Mouse (Mus musculus): Measurements from ENCODE around the gene Gpr146.
"Not testable (repeated sequence)": the region's sequence is repeated elsewhere in the genome, so short reads cannot be mapped to it uniquely, and the experiment has no call there.

Gene Gpr146

GRCm38 (mm10) chr5:139377468-139378270, at the start of gene Gpr146:
Gene Gpr146, plus strand, starts transcription at chr5:139377697.
- no peak for DNase-seq (ENCODE audit: low read depth, low spot score)

- no peak for DNase-seq (ENCODE audit: low read depth, low spot score)
Measured at GRCm38 (mm10) chr5:139330766-139331165, 46.7 kb upstream of the Gpr146 start.

GRCm38 (mm10) chr5:139331742-139332141, 45.8 kb upstream of the Gpr146 start:
- peak; percentile 83 for DNase-seq (ENCODE audit: low read depth, low spot score)

DNA sequence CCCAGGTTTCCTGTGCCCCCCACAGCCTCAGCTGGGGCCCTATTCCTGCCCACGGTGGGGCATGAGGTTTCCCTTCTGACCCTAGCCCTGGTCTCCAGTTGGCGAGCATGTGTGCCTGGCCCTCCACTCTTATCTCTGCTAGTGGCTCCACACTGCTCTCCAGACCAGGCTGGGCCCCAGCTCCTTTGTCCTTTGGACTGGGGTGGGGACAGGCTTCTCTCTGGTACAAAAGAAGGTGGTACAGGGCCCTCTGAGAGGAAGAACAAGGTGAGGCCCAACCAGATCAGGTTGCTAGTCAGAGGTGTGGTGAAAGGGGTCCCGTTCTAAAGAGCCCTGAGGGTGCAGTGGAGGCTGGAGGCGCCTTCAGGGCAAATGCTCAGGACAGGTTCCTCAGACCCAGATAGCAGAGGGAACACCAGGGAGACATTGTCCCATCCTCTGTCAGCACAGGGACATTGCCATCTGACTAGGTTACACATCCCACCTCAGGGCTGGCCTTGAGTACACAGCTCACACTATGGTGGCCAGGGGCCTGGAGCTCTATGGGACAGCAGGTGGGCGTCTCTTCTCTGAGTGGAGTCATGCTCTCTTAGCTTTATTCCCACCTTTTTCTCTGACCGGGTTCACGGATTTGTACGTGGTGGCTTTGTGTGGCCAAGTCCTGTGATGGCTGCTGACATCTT, 44.8 kb upstream of the Gpr146 start:
- DNase-seq (ENCODE audit: low read depth, low spot score) = no peak

DNA sequence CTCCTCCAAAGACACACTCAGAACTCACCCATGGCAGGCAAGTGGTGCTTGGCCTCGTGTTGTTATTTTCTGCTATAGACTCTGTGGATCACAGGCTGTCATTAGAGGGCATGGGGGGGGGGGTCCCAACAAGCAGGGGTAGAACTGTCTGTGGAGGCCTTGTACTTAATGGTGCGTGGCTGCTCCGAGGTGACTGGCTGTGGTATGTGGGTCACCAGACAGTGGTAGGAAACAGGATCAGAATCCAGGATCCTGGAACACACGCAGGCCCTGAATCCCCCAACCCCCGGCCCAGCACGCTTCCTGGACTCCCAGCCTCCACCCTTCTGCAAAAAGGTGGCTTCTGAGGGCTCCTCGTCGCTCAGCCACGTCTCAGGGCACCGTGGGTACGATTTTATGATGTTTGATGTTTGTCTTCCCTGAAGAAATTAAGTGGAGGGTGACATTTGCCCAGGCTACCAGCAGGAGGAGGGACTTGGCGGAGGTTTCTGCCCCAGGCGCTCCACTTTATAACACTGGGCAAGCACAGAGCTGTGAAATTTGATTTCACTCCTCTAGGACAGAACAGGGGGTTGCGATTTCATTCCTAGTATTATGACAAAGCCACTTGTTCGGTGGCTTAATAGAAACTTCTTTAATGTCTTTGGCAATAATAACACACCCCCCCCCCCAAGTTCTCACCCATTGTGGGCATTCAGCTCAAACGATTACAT, 44.0 kb upstream of the Gpr146 start:
- DNase-seq (ENCODE audit: low read depth, low spot score) = no peak

GRCm38 (mm10) chr5:139334394-139334793, 43.1 kb upstream of the Gpr146 start:
- not testable (repeated sequence) for DNase-seq (ENCODE audit: low read depth, low spot score)

GRCm38 (mm10) chr5:139335634-139336033, 41.9 kb upstream of the Gpr146 start:
- no peak for DNase-seq (ENCODE audit: low read depth, low spot score)

GRCm38 (mm10) chr5:139337826-139338370, 39.6 kb upstream of the Gpr146 start:
- DNase-seq (ENCODE audit: low read depth, low spot score) = no peak

- no peak for DNase-seq (ENCODE audit: low read depth, low spot score)
Measured at GRCm38 (mm10) chr5:139338403-139338802, 39.1 kb upstream of the Gpr146 start.

GRCm38 (mm10) chr5:139338891-139339290, 38.6 kb upstream of the Gpr146 start:
- DNase-seq (ENCODE audit: low read depth, low spot score) = no peak

GRCm38 (mm10) chr5:139344021-139344686, 33.3 kb upstream of the Gpr146 start:
- peak; percentile 84 for DNase-seq (ENCODE audit: low read depth, low spot score)

DNA sequence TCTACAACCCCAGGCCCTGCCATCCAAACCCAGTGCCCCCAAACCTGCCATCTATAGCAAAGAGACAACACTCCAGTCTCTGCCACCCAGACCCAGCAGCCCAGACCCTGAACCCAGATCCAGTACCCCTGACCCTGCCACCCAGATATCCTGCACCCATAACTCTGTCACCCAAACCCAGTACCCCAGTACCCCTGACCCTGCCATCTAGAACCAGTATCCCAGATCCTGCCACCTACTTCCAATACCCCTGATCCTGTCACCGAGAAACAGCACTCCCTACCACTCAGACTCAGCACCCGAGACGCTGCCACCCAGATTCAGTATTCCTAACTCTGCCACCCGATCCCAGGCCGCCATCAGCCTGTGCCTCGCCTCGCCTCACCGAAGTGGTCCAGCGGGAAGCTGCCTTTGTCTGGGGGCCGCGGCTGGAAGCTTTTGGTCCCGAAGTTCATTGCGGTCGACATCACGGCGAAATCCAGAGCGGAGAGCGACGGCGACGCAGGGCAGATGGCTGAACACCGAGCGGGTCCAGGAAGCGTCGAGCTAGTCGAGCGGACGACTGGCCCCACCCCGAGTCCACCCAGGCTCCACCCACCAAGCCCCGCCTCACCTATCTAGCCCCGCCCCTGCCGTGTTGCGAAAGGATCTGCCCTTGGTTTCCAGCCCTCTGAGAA, 32.7 kb upstream of the Gpr146 start:
- DNase-seq (ENCODE audit: low read depth, low spot score) = peak; percentile 93

DNA sequence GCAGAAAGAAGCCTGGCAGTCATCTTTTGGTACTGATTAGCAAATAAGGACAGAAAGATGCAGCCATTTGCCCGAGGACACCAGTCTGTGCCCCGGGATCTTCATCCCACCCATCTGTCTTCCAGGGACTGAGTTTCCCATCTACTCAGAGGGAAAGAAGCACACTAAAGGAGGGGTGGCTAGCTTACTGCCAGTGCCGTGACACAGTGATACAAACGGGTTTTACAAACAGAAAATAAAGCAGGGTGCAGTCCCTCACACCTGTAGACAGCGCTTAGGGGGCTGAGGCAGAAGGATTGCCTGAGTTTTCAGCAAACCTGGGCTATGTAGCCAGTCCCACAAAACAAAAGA, 32.2 kb upstream of the Gpr146 start:
- no peak for DNase-seq (ENCODE audit: low read depth, low spot score)

DNA sequence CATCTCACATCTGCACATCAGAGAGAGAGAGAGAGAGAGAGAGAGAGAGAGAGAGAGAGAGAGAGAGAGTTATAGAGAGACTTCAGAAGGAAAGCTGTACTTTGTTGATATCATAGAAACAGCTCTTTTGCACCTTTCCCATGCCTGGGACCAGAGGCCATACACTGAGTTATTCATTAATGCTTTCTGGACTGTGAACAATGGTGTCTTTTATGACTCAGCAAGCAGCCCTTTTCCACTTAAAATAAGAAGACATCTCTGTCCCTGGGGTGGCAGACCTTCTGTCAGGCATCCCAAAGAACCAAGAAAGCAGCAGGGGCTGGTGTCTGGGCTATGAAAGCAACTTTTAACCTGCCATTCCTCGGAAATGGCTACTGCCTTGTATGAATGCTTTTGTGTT, 30.3 kb upstream of the Gpr146 start:
- DNase-seq (ENCODE audit: low read depth, low spot score) = no peak

DNA sequence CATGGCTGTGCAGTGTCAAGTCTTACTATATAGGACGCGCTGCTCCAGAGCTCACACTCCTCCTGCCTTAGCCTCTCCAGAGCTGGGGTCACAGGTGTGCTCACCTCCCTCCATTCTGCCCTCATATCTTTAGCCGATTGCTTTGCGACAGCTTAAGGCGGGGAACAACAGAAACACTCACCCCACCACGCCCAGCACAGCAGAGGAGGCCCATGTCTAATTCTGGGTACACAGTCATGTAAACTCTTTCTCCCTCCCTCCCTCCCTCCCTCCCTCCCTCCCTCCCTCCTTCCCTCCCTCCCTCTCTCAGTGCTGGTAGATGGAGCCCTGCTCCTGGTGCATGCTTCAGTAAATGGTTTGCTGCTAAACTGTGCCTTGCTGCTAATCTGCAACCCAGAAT, 27.8 kb upstream of the Gpr146 start:
- DNase-seq (ENCODE audit: low read depth, low spot score) = no peak

GRCm38 (mm10) chr5:139351134-139351533, 26.4 kb upstream of the Gpr146 start, which contains the start of gene Cox19:
Gene Cox19, minus strand, starts transcription at chr5:139351418.
- no peak for DNase-seq (ENCODE audit: low read depth, low spot score)

- DNase-seq (ENCODE audit: low read depth, low spot score) = no peak
Measured at GRCm38 (mm10) chr5:139351628-139352027, 25.9 kb upstream of the Gpr146 start.

GRCm38 (mm10) chr5:139352317-139352716, 25.2 kb upstream of the Gpr146 start, which contains the start of gene Cyp2w1:
Gene Cyp2w1, plus strand, starts transcription at chr5:139352617.
- DNase-seq (ENCODE audit: low read depth, low spot score) = no peak

GRCm38 (mm10) chr5:139353496-139353895, 24.0 kb upstream of the Gpr146 start:
- DNase-seq (ENCODE audit: low read depth, low spot score) = peak; percentile 84

GRCm38 (mm10) chr5:139353946-139354345, 23.6 kb upstream of the Gpr146 start:
- no peak for DNase-seq (ENCODE audit: low read depth, low spot score)

DNA sequence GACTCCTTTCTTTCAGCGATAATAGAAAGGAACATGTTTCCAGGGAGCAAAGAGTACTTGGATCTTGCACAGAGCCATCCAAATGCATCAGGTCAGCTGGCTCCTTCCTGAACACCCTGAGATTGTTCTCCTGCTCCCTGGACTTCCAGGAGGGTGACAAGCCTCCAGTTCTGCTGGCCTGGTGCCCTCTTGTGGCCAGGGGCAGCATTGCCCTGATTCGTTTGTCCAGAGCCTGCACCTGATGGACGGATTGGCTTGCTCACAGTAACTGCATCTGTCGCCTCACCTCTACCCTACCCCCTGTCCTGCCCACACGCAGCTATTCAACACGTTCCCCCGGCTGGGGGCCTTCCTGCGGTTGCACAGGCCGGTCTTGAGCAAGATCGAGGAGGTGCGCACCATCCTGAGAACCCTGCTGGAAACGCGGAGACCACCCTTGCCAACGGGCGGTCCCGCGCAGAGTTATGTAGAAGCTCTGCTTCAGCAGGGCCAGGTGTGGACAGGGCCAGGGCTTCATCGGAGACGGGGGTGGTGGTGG, 22.2 kb upstream of the Gpr146 start:
- peak; percentile 77 for DNase-seq (ENCODE audit: low read depth, low spot score)

Data from R1 (cell line).